Mouse (Mus musculus) thymus, postnatal 10 days (tissue): ENCODE measurements around the gene Sptbn4.

Experiments used
- DNase-seq, 2 experiments: peaks; one replicate each; pipeline ENCODE4 v3.0.0; 2021; ENCODE audit warnings: low spot score in 2 of 2

Sptbn4 gene

GRCm38 (mm10) chr7:27433349-27433748 lies 14.1 kb downstream of the Sptbn4 start:
- DNase-seq = no peak

GRCm38 (mm10) chr7:27429135-27429534 lies 18.4 kb downstream of the Sptbn4 start:
- no peak for DNase-seq

GRCm38 (mm10) chr7:27428002-27428401 lies 19.5 kb downstream of the Sptbn4 start:
- DNase-seq = no peak

GRCm38 (mm10) chr7:27427387-27427786 lies 20.1 kb downstream of the Sptbn4 start:
- DNase-seq = no peak

- no peak for DNase-seq
These were observed 23.7 kb downstream of the Sptbn4 start for GRCm38 (mm10) chr7:27423556-27424326.

GRCm38 (mm10) chr7:27419101-27419500 lies 28.4 kb downstream of the Sptbn4 start:
- no peak for DNase-seq

GRCm38 (mm10) chr7:27417151-27417550 lies 30.3 kb downstream of the Sptbn4 start:
- DNase-seq = no peak

- peak; percentile 9 to 50 for DNase-seq
These were observed 38.9 kb downstream of the Sptbn4 start for GRCm38 (mm10) chr7:27408379-27409176.

- DNase-seq = no peak
These were observed 39.7 kb downstream of the Sptbn4 start for GRCm38 (mm10) chr7:27407816-27408215.

GRCm38 (mm10) chr7:27406481-27406880 lies 41.0 kb downstream of the Sptbn4 start:
- DNase-seq = no peak

GRCm38 (mm10) chr7:27404203-27404942 lies 43.1 kb downstream of the Sptbn4 start:
- no peak for DNase-seq

GRCm38 (mm10) chr7:27402675-27403074 lies 44.8 kb downstream of the Sptbn4 start:
- peak; percentile 20 to 57 for DNase-seq

GRCm38 (mm10) chr7:27400545-27400944 lies 46.9 kb downstream of the Sptbn4 start:
- no peak for DNase-seq

- peak in 1 of 2 experiments; percentile 41 for DNase-seq
These were observed 50.2 kb downstream of the Sptbn4 start for GRCm38 (mm10) chr7:27397048-27397949.

GRCm38 (mm10) chr7:27396184-27397047 lies 51.1 kb downstream of the Sptbn4 start:
- peak; percentile 13 to 38 for DNase-seq

- no peak for DNase-seq
These were observed 51.8 kb downstream of the Sptbn4 start for GRCm38 (mm10) chr7:27395521-27396183.

- no peak for DNase-seq
These were observed 56.1 kb downstream of the Sptbn4 start for GRCm38 (mm10) chr7:27391416-27391815.

- DNase-seq = no peak
These were observed 58.3 kb downstream of the Sptbn4 start for GRCm38 (mm10) chr7:27389213-27389612.

GRCm38 (mm10) chr7:27384731-27385130 lies 62.8 kb downstream of the Sptbn4 start:
- peak in 1 of 2 experiments; percentile 73 for DNase-seq

- no peak for DNase-seq
These were observed 63.4 kb downstream of the Sptbn4 start for GRCm38 (mm10) chr7:27384134-27384533.
